Mouse (Mus musculus) adrenal gland (tissue): ENCODE results near the gene Eef1akmt2.

Experiments
- intact Hi-C: fragments of 180-260 bp; cut with DNase I; formaldehyde crosslinking; loops from one replicate; pipeline ENCODE4 v1.15.1; 2025

Gene Eef1akmt2

DNA sequence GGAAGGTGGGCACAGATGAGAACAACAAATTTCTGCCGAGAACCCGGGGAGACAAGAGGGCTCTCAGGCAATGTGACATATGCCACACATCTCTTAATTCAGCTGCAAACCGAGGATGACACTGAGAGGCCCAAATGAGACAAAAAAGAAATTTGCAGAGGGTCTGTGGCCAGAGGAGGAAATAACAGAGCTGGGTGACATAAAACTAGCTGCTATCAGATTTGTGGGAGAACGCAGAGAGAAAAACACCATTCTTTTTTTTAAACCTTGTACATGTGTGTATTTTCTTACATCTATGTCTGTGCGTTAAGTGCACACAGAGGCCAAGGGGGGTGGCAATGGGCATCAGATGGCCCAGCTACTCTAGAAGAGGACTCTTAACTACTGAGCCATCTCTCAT is 57.3 kb downstream of the Eef1akmt2 start:
- intact Hi-C loops: no loop called here

DNA sequence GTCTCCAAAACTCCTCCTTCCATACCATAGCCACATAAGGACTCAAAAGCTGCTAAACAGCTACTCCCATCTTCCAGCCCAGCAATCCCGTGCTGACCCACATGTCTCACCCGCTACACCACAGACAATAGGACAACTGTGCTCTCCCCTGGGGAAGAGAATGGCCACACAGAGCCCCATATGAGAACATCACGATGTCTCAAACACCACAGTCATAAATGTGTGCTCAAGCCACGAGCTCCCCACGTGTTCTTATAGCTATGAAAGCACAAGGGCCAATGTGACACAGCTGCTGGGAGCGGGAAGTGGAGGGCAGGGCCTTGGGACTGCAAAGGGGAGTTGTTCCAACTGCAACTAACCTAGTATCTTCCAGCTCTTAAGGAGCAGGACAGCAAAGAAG is 59.0 kb downstream of the Eef1akmt2 start:
- intact Hi-C loops: no loop called here

DNA sequence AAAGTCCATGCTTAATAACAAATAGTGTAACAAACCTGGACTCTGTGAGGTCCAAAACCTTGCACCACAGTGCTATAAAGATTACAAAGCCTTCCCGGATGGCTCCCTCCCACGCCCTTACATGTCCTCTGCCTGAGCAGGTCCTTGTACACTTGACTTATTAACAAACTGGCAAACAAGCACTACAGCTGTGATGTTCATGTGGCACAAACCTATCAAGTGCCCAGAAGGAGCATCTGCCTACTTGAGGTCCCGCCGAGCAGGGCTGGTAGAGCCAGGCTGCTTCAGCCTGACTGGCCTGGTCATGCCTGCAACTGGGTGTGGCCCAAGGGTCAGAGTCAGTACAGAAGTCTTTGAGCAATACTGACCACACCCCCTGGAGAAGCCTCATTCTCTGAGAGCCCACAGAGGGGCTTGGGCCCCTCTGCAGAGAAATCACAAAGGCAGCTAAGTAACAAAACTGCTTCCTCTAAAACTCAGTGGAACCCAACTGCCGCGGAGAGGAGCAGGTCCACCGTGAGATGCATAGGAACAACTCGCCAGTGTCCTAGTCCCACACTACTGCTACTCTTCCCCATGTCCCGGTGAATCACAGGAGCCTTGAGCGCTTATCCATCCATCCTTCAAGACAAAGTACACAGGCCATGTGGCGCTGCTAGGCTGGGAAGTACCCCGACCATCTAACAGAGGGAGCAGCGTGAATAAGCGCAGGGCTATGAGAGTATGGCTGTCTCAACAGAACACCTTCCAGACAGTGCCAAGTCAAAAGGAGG is 61.8 kb downstream of the Eef1akmt2 start:
- intact Hi-C loops: no loop called here

DNA sequence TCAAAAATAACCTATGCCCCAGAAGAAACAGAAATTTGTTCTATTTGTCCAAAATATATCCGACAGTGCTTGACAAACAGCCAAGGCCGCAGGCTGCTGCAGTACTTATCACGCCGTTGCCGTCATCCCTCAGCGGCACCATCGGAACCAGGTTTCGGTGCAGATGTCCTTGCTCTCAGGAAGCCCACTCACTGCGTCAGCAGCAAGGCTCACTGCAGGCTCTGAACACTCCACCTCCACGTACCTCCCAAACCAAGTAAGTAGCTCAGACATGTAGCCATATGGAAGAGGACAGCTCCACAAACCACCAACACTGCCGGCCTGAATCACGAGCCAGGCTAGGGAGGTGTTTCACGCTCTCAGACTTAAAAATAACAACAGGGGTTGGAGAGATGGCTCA is 63.6 kb downstream of the Eef1akmt2 start:
- intact Hi-C loops: no loop called here

DNA sequence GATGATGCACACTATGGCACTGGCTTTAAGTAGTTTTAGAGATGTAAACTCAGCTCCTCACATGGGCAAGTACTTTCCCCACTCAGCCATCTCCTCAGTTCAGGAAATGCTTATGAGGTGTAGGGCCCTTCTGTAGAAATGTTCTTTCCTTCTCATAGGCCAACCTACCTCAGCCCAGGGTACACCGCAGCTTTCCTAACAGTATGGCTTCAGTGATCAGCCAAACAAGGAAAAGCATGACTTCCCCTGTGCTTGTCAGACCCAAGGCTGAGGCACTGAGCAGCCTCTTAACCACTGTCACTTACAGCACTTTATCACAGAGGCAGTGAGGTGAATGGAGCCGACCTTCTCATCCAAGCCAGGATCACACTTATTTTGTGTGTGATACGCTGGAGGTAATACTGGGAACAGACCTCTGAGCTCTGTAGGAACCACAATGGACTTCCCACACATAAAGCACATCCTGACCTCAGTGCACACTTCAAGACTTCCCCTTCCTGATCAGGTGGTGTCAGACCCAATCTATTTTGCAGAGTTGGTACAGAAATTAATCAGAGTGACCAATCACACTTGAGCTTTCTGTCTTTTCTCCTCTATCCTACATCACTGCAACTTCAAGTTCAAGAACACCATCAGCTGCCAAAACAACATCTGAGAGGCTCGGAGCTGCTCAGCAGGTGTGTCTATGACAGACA is 64.8 kb downstream of the Eef1akmt2 start:
- intact Hi-C loops: no loop called here

DNA sequence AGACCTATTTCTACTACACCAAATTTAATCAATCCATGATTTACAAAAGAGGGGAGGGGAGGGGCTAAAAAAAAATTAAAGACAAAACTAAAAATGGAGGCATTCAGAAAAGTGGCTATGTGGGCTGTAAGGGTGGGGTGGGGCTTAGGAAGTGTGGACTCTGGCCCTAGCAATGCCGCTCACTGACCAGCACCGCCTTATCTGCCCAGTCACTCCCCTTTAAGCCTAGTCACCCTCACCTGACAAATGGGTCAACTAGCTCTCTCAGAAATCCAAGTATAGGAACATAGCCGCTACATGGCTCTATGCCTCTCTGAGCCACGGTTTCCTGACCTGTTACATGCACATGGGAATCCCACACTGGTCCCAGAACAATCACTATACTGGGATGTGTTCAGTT is 65.5 kb downstream of the Eef1akmt2 start:
- intact Hi-C loops: no loop called here

DNA sequence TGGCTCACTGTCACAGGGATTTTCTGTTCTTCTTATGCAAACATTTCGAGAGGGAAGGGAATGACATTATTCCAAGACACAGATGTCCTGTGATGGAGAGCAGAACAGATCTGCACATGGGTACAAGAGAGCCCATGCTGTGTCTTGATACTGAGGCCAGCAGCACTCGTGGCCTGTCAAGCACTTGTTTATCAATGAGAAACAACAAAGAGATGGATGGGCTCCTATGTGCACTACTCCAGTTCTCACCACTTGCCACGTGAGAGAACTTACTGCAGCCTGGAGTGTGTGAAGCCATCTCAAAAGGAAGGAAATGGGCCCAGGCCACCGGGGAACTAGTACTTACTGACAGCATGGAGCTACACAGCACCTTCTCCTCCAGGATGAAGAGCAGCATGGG is 66.0 kb downstream of the Eef1akmt2 start:
- intact Hi-C loops: no loop called here

DNA sequence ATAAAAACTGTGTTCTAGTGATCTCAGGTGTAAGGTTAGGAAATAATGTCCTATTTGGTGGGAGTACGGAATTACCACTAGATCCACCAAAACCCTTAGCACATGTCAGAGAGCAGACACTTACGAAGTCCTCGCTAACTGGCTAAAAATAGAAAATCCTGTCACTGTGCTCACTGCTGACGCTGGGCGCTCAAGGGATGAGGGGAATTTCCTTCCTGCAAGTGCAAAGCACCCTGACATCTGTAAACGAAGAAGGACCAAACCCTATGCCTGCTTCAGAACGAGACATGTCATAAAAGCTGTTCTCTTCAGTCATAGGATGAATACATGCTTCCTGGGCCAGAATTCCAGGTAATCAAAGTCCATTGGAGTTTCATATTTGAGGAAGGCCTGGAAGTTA is 66.5 kb downstream of the Eef1akmt2 start:
- intact Hi-C loops: no loop called here

DNA sequence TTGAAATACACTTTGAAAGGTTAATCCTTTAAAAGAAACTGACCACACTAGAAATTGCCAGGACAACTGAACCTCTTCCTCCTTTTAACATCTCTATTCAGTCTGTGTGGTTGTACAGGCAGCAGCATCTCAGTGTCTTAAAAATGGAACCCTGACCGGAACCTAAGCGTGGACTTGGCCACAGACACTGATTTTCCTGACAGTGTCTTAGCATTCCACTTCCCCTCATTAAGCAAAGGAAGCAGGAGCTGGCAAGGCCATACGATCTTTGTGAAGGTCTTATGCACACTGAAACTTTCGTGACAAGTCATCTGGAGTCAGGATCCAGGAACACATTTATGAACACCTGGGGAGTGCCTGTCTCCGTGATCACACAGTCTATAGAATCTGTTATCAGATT is 68.4 kb downstream of the Eef1akmt2 start:
- intact Hi-C loops: no loop called here

DNA sequence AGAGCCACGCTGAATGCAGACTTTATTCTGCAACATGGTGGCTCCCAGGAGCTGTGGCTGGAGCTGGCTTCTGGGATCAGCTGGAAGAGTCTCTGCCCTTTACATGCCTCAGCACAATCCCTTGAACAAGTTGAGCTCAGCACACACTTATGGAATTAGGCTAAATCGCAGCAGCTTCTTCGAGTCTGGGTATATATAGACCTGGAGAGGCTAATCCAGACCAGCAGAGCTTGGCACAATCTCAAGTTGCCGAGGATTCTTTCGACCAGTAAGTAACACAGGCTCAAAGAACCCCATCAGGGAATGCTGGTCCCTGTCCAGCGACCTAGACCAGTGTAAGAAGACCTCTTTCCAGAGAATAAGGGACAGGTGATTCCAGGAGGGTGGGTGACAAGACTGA is 70.6 kb downstream of the Eef1akmt2 start:
- intact Hi-C loops: no loop called here

DNA sequence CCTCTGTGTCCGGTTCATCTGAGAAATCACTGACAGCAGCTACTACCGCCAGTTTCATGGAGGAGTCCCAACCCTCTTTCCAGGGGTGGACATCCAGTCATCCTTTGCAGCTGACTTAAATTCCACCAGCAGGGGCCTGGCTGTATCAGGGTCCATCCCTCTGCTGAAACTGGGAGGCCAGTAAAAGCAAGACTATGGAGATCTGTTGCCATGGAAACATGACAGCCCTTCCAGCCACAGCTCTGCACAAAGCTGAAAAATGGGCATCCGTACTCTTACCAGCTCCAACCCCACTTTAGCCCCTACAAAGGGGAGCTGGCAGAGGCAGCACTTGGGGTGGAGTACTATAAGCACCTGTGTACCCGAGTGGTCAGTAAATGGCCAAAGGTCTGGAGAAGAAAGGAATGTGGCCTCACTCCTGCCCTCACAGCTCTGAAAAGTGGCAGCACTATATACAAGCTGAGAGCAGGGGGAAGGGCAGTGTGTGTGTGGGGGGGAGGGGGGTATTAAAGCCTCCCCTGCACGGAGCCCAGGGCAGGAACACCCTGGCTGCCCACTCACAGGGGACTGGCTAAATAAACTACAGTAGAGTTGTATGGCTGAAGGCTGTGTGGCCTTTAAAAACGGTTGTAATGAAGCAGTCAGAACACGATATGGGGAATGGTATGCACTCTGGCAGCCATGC is 71.2 kb downstream of the Eef1akmt2 start:
- intact Hi-C loops: no loop called here

DNA sequence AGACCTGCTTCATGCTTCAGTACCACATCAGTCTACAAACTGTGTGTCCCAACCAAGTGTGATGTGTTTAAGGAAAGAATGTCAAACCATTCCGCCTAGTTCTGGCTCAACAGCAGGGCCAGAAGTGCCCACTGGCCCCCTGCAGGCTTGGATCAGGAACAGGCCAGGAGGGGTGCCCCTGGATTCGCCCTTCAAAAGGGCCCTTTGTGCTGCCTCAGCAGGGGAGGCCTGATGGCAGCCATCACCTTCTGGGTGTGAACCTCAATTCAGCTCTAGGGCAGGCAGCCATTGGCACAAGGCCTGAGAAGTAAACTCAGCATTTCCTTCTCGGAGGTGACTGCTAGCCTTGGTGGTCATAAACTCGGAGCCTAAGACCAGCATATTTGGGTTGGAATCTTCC is 71.9 kb downstream of the Eef1akmt2 start:
- intact Hi-C loops: no loop called here

DNA sequence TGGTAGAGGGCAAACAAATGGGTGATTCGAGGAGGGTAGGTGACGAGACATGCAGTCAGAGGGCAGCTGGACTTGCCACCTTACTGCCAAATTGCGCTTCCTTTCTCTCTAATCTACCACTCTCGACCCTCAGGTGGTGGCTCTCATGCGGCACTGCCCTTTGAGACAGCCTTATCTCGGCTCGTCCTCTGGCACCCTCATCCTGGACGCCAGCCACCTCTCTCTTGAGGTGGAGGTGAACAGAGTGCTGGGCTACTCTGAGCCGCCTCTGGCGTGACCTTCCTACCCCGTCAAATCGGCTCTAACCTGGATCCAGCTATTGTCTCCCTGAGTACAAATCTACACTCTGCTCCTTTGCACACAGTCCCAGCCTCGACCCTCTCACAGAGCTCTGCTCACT is 73.8 kb downstream of the Eef1akmt2 start:
- intact Hi-C loops: no loop called here

DNA sequence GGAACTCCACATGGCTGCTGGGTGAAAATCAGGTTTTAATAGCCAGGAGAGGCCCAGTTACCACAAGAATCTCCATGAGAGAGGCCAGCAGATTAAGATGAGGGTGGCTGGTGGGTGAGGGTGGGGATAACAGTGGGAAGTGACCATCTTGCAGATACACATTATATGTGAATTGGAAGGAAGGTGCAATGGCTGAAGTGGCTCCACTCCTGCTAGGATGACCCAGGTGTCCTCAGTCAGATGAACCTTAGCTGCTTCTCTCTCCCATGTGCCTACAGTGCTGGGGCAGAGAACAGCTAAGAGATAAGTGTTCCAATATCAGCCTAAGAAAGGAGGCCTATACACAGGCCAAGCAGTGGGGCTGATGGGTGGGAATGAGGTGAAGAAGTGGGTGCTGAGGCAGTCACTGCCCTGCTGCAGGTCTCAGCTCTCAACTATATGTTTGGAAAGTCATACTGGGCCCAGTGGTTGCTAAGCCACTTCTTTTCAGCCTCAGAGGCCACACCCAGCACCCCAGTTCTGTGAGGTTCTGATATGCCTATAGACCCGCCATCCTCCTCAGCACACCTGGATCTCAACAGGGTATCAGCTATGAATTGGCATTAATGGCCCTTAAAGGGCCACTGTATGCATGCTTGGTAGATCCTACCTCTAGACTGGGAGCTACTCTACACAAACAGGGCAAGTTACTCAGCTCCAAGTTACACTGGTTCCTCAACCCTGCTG is 74.6 kb downstream of the Eef1akmt2 start:
- intact Hi-C loops: no loop called here
